In the genomic region with DNA sequence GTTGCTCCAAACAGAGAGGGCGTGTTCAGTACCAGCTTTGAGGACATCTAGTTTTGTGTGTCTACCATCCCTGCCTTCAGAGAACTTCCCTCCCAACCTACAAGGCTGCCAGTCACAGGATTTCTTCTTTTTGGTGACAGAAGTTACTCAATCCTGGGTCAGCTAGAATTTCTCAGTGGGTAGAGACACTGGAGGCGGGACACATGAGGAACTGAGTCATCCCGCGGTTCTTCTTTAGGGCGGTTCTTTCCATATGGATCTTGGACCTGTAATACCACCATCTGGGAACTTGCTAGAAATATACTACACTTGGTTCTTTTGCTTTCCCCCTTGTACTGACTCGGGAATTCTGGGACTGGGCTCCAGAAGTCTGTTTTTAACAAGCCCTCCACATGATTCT, we compare ENCODE assay signal across 16 mouse cellular contexts. TPM values are rescaled to one million over a fixed set of nuclear protein-coding genes. Genes with fewer than 3 reads are reported as not detected.
A peak's percentile ranks its signal among the peaks of the same experiment; 100 is the strongest.
DNase-seq lines count a peak whose midpoint lies in the region; ATAC-seq and TF ChIP-seq lines count a peak whose summit lies in the region.
"Had no signal": no experiment of that assay in that cellular context is flagged by ENCODE, and none has a peak within 500 bp of the region (broad histone marks: within the 10 kb centered on the region; RNA-seq: fewer than 3 reads in every experiment).

No protein-coding gene starts in this region.

- WGBS in macrophage (ENCODE audit: missing documents): 37% methylated on average over 6 of the region's 6 CpGs

- H3K27ac ChIP-seq in layer of hippocampus, adult 2 months: no peak overlapping the region
- peak overlapping the region; percentile 97 for H3K27ac ChIP-seq in bone marrow macrophage, adult 2 months (ENCODE audit: insufficient read depth, low read depth, low read length)
- peak overlapping the region; percentile 96 for H3K27ac ChIP-seq in macrophage
- H3K27ac ChIP-seq: embryonic facial prominence, embryonic 10.5 days; neural tube, embryonic 12.5 days had no signal

- H3K36me3 ChIP-seq in macrophage (ENCODE audit: inconsistent target): no peaks in the 10 kb centered on the region
- H3K36me3 ChIP-seq: embryonic facial prominence, embryonic 10.5 days; neural tube, embryonic 12.5 days had no signal

- H3K79me2 ChIP-seq in macrophage (ENCODE audit: inconsistent target): peaks cover 26% of the 10 kb centered on the region; the same call in 1 of the 2 replicates

- no peak for TF ChIP-seq POLR2A in bone marrow macrophage, adult 2 months (IDR thresholded peaks at IDR 0.05; ENCODE audit: borderline replicate concordance, low read depth, low read length)

- DNase-seq in layer of hippocampus, adult 2 months (ENCODE audit: low spot score in 2 of 2): peak; percentile 12
- DNase-seq in layer of hippocampus, adult 8-10 months (ENCODE audit: low spot score in 2 of 2): no peak
- DNase-seq in 3T3-L1 (ENCODE audit: low read depth, low spot score): peak; percentile 25
- no peak for DNase-seq in urinary bladder, adult 18-20 months (ENCODE audit: low spot score in 2 of 2)
- no peak for DNase-seq in thymus, adult 18-20 months
- DNase-seq: adrenal gland, postnatal 25 days; cerebellum, adult 8-10 months; heart, postnatal 36 days; kidney, postnatal 14 days had no signal

- no peak for ATAC-seq in activated CD4-positive, CD25-positive, alpha-beta regulatory T cell, adult 4 months
- ATAC-seq: inflammation-experienced regulatory T-cells, adult 6 months had no signal

- H3K4me3 ChIP-seq in layer of hippocampus, adult 2 months: no peak overlapping the region
- no peak overlapping the region for H3K4me3 ChIP-seq in bone marrow macrophage, adult 2 months (ENCODE audit: insufficient read depth, low read length)
- H3K4me3 ChIP-seq in macrophage (ENCODE audit: inconsistent target): no peak overlapping the region
- H3K4me3 ChIP-seq: embryonic facial prominence, embryonic 10.5 days; megakaryocyte, embryonic 14.5 days; neural tube, embryonic 12.5 days had no signal

- TF ChIP-seq CTCF in layer of hippocampus, adult 2 months (conservative IDR thresholded peaks at IDR 0.05): no peak
- no peak for TF ChIP-seq CTCF in bone marrow macrophage, adult 2 months (IDR thresholded peaks at IDR 0.05; ENCODE audit: low read depth, low read length)

- H3K4me1 ChIP-seq in bone marrow macrophage, adult 2 months (ENCODE audit: control insufficient read depth, insufficient read depth, low read length): peaks cover 47% of the 10 kb centered on the region
- H3K4me1 ChIP-seq: embryonic facial prominence, embryonic 10.5 days; neural tube, embryonic 12.5 days had no signal

RNA-seq across cellular contexts. Expression of a gene that starts 20.9 kb away (rescaled TPM):
- total RNA-seq in layer of hippocampus, adult 2 months (2021): 10 to 100 TPM; 24.2 to 28.2 TPM
- total RNA-seq in layer of hippocampus, adult 8-10 months (2022): 10 to 100 TPM; 28.7 to 31.1 (median 29.0) TPM
- 37.9 and 42.5 TPM in 2 replicates for polyA plus RNA-seq in bone marrow macrophage, adult 2 months (2012; ENCODE audit: insufficient read depth, insufficient read length, missing spikeins)
- total RNA-seq in macrophage (2018; cell fraction: chromatin; rRNA removed): 100 to 1,000 TPM in 5 of 26 experiments, 10 to 100 TPM in 21; 37.9 to 115 (median 78.3) TPM
- 10 to 100 TPM; 26.3 to 45.4 (median 36.3) TPM for total RNA-seq in macrophage (2018; cell fraction: cytosol; rRNA removed)
- total RNA-seq in macrophage (2018; cell fraction: nucleus; rRNA removed): 10 to 100 TPM; 30.6 to 83.4 (median 48.7) TPM
- polyA plus RNA-seq in macrophage (2018): 29.7 to 70.2 TPM (median 32.1 TPM) in 3 replicates
- polyA plus RNA-seq in activated CD4-positive, CD25-positive, alpha-beta regulatory T cell, adult 4 months (2017; shearing (Covaris generic)): 10 to 100 TPM; 23.2 to 23.8 TPM

RNA-seq across cellular contexts. Expression of a gene that starts 54.0 kb away (rescaled TPM):
- 1 to 10 TPM; 1.0 to 1.1 TPM for total RNA-seq in layer of hippocampus, adult 2 months (2021)
- 1 to 10 TPM; 1.1 to 3.8 (median 2.5) TPM for total RNA-seq in layer of hippocampus, adult 8-10 months (2022)
- polyA plus RNA-seq in bone marrow macrophage, adult 2 months (2012; ENCODE audit: insufficient read depth, insufficient read length, missing spikeins): 81.4 and 91.0 TPM in 2 replicates
- total RNA-seq in macrophage (2018; cell fraction: chromatin; rRNA removed): 100 to 1,000 TPM in 8 of 26 experiments, 10 to 100 TPM in 18; 34.4 to 232 (median 82.6) TPM
- total RNA-seq in macrophage (2018; cell fraction: cytosol; rRNA removed): 100 to 1,000 TPM; 244 to 546 (median 327) TPM
- 100 to 1,000 TPM; 101 to 544 (median 322) TPM for total RNA-seq in macrophage (2018; cell fraction: nucleus; rRNA removed)
- 102 to 269 TPM (median 231 TPM) in 3 replicates for polyA plus RNA-seq in macrophage (2018)
- polyA plus RNA-seq in activated CD4-positive, CD25-positive, alpha-beta regulatory T cell, adult 4 months (2017; shearing (Covaris generic)): under 1 TPM; 0.62 to 0.90 TPM

Comparison
In these comparisons a context has a peak if more than half of its experiments do, and no peak if none do; other contexts are left out.
1. DNase-seq: peak in layer of hippocampus, adult 2 months (2 of 2) and 3T3-L1 (single experiment); none in layer of hippocampus, adult 8-10 months (0 of 2), urinary bladder, adult 18-20 months (0 of 2) and thymus, adult 18-20 months (0 of 2).
2. RNA of a gene that starts 54.0 kb away (polyA plus RNA-seq): 102 to 269 TPM in macrophage and 81.4 to 91.0 TPM in bone marrow macrophage, adult 2 months; 0.62 to 0.90 TPM in activated CD4-positive, CD25-positive, alpha-beta regulatory T cell, adult 4 months; every median in the first group is over 10 times any median in the second.